Mouse (Mus musculus) intestine, postnatal 0 days (tissue): ENCODE results near the gene Tmc3. TPM values are rescaled to one million over a fixed set of nuclear protein-coding genes. Genes with fewer than 3 reads are reported as not detected.

Experiments used
- ATAC-seq: fragments of 200-750 bp; cut with Nextera tagmentation; 2 replicates; pipeline ENCODE4 v1.8.0; 2017; ENCODE audit warnings: mild to moderate bottlenecking, moderate TSS enrichment, moderate library complexity
- H3K27ac ChIP-seq: fragments of 300-500 bp; sonication (generic); 2 replicates; pipeline ENCODE4 v1.5.1; 2014; ENCODE audit warnings: mild to moderate bottlenecking, low read depth, low read length, moderate library complexity
- H3K27me3 ChIP-seq: fragments of 300-500 bp; sonication (generic); replicated peaks from 2 replicates; pipeline ENCODE4 v1.6.1; 2014; ENCODE audit warnings: low read length, mixed read lengths; ENCODE audit not compliant: control insufficient read depth, insufficient read depth
- H3K36me3 ChIP-seq: fragments of 300-500 bp; sonication (generic); 2 replicates; pipeline ENCODE4 v1.6.1; 2014; ENCODE audit warnings: mild to moderate bottlenecking, moderate library complexity; ENCODE audit not compliant: control insufficient read depth, insufficient read depth
- H3K4me1 ChIP-seq: fragments of 300-500 bp; sonication (generic); replicated peaks from 2 replicates; pipeline ENCODE4 v1.6.1; 2014; ENCODE audit warnings: antibody characterized with exemption, low read length, mixed read lengths; ENCODE audit not compliant: control insufficient read depth, insufficient read depth
- H3K4me2 ChIP-seq: fragments of 300-500 bp; sonication (generic); replicated peaks from 2 replicates; pipeline ENCODE4 v1.6.1; 2014; ENCODE audit warnings: low read depth, mild to moderate bottlenecking, moderate library complexity
- H3K4me3 ChIP-seq: fragments of 300-500 bp; sonication (generic); 2 replicates; pipeline ENCODE4 v1.5.1; 2014; ENCODE audit warnings: low read depth, low read length
- H3K9ac ChIP-seq: fragments of 300-500 bp; sonication (generic); 2 replicates; pipeline ENCODE4 v1.6.1; 2014; ENCODE audit warnings: mild to moderate bottlenecking, low read depth, low read length
- H3K9me3 ChIP-seq: fragments of 300-500 bp; sonication (generic); 2 replicates; pipeline ENCODE4 v1.6.1; 2016; ENCODE audit warnings: mixed run types; ENCODE audit not compliant: control insufficient read depth
- CTCF ChIP-seq: sonication (generic); IDR thresholded peaks from 2 replicates; pipeline ENCODE4 v1.5.1; 2016; ENCODE audit warnings: low read depth, mild to moderate bottlenecking, control low read depth, antibody characterized with exemption, moderate library complexity
- WGBS: fragments of 180-500 bp; shearing (Covaris S2); extraction: QIAGEN DNeasy Blood & Tissue Kit; methylation state at CpG from one replicate; pipeline ENCODE4 v1.1.7; 2014; 5-methylcytosine and 5-hydroxymethylcytosine counted together
- polyA plus RNA-seq: library from polyadenylated mRNA; unstranded; fragments of >200 nt; fragmentation: Nextera tagmentation; extraction: Ambion mirVana; gene quantifications from 2 replicates; pipeline ENCODE4 v1.2.1, GENCODE M21; 2015

The Tmc3 gene
- polyA plus RNA-seq, 1 experiment from 2014 or later = 1.1 TPM

DNA sequence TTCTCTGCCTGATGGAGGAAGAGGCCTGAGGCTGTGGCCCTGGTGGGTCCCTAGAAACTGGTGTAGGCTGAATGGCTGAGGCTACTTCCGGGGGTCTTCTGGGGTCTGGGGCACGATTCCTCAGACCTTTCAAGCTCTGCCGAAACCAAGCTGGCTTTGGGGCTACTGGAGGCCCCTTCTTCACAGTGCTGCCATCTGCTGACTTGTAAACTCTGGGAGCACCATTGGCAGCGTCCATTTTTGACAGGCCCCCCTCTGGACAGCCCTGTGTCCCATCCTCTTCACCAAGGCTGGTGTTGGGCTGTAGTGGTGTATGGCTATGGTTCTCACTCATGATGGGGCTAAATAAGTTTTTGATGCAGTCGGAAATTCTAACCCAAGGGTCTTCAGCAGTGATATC lies 67.8 kb downstream of the Tmc3 start:
- no peak overlapping the region for H3K4me2 ChIP-seq
- WGBS = 86% methylated on average over 5 of the region's 5 CpGs
- H3K9me3 ChIP-seq = no peaks in the 10 kb centered on the region
- H3K27me3 ChIP-seq = no peaks in the 10 kb centered on the region
- H3K9ac ChIP-seq = no peak overlapping the region
- H3K4me3 ChIP-seq = no peak overlapping the region
- 0 out of 2 replicates have a peak, but pooled peaks have one; percentile 11 for TF ChIP-seq CTCF
- 0 out of 2 replicates have a peak, but pooled peaks cover 6% of the 10 kb centered on the region for H3K4me1 ChIP-seq
- no peak for ATAC-seq
- no peak overlapping the region for H3K27ac ChIP-seq
- no peaks in the 10 kb centered on the region for H3K36me3 ChIP-seq

DNA sequence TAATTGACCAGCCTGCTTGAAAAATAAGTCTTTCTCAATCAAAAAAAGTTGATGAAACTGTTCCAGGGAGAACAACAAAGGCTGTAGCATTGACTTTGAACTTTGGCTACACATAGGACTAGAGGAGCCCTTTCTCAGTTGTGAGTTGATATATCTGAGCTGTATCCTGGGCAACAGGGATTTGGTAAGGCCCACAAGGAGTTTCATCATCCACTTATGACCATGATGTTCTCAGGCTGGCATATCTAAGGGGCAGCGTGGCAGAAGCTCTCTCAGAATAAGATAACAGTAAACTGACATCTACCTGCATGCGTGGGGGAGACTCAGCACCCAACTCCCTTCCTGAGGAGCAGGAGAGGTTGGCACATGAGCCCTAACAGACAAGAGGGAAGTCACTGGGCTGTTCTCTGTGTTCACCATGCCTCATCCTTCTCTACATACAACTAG lies 68.9 kb downstream of the Tmc3 start:
- 44% methylated on average over 2 of the region's 2 CpGs for WGBS

DNA sequence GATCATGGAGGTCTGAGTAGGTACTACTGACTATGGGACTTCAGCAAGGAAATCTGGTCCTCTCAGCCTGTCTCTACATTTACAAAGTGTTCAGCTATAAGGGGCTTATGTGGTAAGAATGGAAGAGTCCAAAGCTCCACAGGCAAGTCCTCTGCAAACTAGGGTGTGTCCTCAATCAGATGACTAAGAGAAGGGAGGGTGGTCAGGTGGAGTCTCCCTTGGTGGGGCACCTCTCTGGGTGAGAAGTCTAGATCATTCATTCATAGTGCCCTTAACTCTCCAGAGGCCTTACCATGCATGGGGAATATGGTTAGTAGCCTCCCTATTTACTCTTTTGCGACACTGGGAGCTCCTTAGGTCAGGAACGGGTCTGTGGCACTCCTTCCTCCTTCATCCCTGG lies 69.5 kb downstream of the Tmc3 start:
- 36% methylated on average over 2 of the region's 2 CpGs for WGBS
- H3K4me2 ChIP-seq = peak overlapping the region; percentile 4
- no peak overlapping the region for H3K4me3 ChIP-seq
- H3K36me3 ChIP-seq = no peaks in the 10 kb centered on the region
- peak overlapping the region; percentile 82 for H3K27ac ChIP-seq
- H3K9ac ChIP-seq = no peak overlapping the region; the same call in 1 of the 2 replicates
- no peak for TF ChIP-seq CTCF
- ATAC-seq = peak; percentile 82
- H3K4me1 ChIP-seq = peaks cover 8% of the 10 kb centered on the region
- no peaks in the 10 kb centered on the region for H3K27me3 ChIP-seq
- no peaks in the 10 kb centered on the region for H3K9me3 ChIP-seq

More for the DNA sequence above, 68.9 kb downstream of the Tmc3 start:
- no peak overlapping the region for H3K4me3 ChIP-seq
- H3K4me2 ChIP-seq = peak overlapping the region; percentile 4; the same call in 1 of the 2 replicates
- TF ChIP-seq CTCF = no peak
- H3K27me3 ChIP-seq = no peaks in the 10 kb centered on the region
- no peaks in the 10 kb centered on the region for H3K9me3 ChIP-seq
- ATAC-seq = peak; percentile 84
- H3K36me3 ChIP-seq = no peaks in the 10 kb centered on the region
- peak overlapping the region; percentile 82; the same call in 1 of the 2 replicates for H3K27ac ChIP-seq
- no peak overlapping the region; the same call in 1 of the 2 replicates for H3K9ac ChIP-seq
- peaks cover 8% of the 10 kb centered on the region for H3K4me1 ChIP-seq

DNA sequence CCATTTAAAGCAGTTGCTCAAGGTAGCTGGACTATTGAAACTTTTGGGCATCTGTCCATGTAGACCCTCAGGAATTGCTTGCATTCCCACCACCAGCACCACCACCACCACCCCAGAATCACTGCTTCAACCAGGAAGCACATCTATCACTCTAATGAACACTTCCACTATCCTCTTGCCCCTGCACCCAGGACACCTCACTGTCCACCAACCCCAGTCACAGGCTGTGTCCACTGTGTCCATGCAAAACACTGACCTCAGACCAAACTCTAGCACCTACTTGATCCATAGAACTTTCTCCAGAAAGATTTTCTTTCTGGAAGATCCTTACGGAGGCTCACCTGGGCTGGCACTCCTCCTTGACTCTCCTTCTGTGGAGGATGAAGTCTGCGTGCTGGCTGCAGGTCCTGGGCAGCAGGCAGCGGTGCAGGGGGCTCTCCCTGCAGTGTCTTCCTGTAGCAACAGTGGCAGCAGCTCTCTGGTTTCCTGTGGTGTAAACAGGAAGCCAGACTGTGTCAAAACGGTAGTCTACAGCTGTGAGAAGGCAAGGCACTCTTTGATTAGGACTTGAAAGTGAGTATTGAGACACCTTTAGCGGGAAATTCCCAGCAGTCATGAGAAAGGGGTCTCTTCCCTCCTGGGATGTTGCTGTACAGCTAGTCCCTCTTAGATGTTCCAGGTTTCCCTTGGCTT lies 70.4 kb downstream of the Tmc3 start:
- no peak for ATAC-seq
- H3K9ac ChIP-seq = no peak overlapping the region
- no peaks in the 10 kb centered on the region for H3K9me3 ChIP-seq
- H3K36me3 ChIP-seq = no peaks in the 10 kb centered on the region
- peaks cover 8% of the 10 kb centered on the region for H3K4me1 ChIP-seq
- no peak for TF ChIP-seq CTCF
- H3K27ac ChIP-seq = peak overlapping the region; percentile 2; the same call in 1 of the 2 replicates
- peak overlapping the region; percentile 4; the same call in 1 of the 2 replicates for H3K4me2 ChIP-seq
- H3K4me3 ChIP-seq = no peak overlapping the region
- H3K27me3 ChIP-seq = no peaks in the 10 kb centered on the region
- WGBS = 52% methylated on average over 5 of the region's 5 CpGs

DNA sequence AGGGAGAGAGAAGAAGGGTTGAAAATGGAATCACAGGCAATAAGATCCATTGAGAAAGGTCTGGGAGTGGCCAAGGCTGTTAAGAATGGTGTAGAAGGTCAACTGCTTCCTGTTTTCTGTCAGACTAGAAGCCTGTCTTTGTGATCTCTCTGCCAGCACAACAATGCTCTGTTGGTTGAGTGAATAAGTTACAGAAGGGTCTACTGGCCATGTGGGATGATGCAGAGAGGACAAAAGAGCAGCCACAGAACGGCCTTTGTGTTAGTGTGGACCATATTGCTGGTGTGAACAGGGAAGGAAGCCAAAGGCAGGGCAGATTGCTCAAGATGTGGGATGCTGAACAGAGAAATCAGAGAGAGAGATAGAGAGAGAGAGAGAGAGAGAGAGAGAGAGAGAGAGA lies 74.0 kb downstream of the Tmc3 start:
- H3K36me3 ChIP-seq = no peaks in the 10 kb centered on the region
- H3K4me2 ChIP-seq = no peak overlapping the region
- no peak overlapping the region for H3K9ac ChIP-seq
- H3K4me1 ChIP-seq = peaks cover 6% of the 10 kb centered on the region
- ATAC-seq = no peak
- peak overlapping the region; percentile 46; the same call in 1 of the 2 replicates for H3K27ac ChIP-seq
- WGBS = 54% methylated on average over 1 of the region's 1 CpGs
- TF ChIP-seq CTCF = no peak
- no peaks in the 10 kb centered on the region for H3K27me3 ChIP-seq
- H3K4me3 ChIP-seq = no peak overlapping the region
- no peaks in the 10 kb centered on the region for H3K9me3 ChIP-seq

DNA sequence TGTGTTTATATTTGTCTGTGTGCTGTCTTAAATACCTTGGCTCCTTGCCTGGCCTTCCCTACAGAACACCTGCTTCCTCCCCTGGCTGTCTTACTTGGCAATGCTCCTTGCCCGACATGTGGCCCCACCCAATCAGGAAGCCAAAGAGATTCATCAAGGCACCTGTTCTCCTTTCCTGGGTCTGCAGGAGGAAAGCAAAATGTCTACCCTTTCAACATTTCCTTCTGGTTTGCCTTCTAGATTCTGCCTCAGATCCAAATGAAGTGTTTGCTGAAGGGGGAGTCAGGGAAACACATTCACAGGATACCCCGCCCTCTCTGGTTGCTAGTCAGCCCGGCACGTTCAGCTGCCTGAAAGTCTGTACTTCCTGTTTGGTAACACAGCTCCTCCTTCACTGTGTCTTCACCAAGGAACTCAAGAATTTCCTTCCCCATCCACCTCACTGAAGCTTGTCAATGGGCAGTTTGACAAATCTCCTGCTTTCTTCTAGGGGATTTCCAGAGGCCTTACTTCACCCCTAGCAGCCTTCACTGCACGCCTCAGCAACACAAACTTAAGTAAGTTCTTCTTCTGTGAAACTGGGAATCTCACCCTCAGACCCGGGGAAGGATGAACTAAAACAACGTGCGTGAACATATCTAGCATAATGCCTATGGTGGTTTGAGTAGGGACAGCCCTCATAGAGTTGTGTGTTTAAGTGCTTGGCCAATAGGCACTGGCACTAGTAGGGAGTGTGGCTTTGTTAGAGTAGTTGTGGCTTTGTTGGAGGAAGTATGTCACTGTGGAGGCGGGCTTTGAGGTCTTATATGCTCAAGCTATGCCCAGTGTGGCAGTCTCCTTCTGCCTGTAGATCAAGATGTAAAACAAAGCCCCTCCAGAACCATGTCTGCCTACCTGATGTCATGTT lies 74.7 kb downstream of the Tmc3 start:
- Histone ChIP-seq H3K27ac (peak overlapping the region; percentile 46), H3K9ac (no peak overlapping the region), H3K4me1 (peaks cover 5% of the 10 kb centered on the region), H3K4me2 (no peak overlapping the region), H3K4me3 (no peak overlapping the region), H3K27me3 (no peaks in the 10 kb centered on the region), H3K9me3 (no peaks in the 10 kb centered on the region), H3K36me3 (no peaks in the 10 kb centered on the region)
- peak; percentile 57 for ATAC-seq
- peak; percentile 29; the same call in 1 of the 2 replicates for TF ChIP-seq CTCF
- WGBS = 63% methylated on average over 9 of the region's 9 CpGs
